Mouse (Mus musculus): ENCODE results near the gene Olfr1174-ps.

DNA sequence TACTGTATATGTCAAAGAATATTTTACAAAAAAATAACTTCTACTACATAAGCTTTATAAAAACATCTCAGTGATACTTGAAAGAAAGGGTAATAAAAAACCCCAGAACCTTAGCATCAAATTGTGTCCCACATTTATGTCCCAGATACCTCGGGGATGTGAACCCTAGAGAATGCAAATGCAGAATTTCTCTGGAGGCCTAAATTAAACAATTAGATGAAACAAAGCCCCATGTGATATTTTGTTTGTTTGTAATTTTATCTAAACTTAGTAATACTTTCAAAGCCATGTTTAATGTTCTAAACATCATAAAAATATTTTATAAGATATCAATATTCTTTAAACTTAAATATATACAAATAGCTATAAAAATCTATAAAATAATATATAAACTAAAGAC is 31.5 kb upstream of the Olfr1174-ps start, which contains the start of gene Olfr1177-ps:
- TF ChIP-seq CTCF (IDR thresholded peaks at IDR 0.05; ENCODE audit: low read depth, low read length) (no peak), POLR2A (IDR thresholded peaks at IDR 0.05; ENCODE audit: borderline replicate concordance, low read depth, low read length) (no peak)

Data from bone marrow macrophage, adult 2 months (primary cell).